Mouse (Mus musculus) ES-E14 (cell line): ENCODE results near the gene Clec16a. TPM values are rescaled to one million over a fixed set of nuclear protein-coding genes. Genes with fewer than 3 reads are reported as not detected.

Source experiments
- DNase-seq: peaks from one replicate; pipeline ENCODE4 v3.0.0-alpha.2; 2013; ENCODE audit warnings: low read depth, low spot score
- H3K27ac ChIP-seq: 2 replicates; pipeline ENCODE4 v1.5.1; 2012; ENCODE audit warnings: low read depth, mild to moderate bottlenecking, low read length, moderate library complexity, mixed read lengths; ENCODE audit not compliant: poor library complexity, insufficient read depth, severe bottlenecking
- H3K36me3 ChIP-seq: 2 replicates; pipeline ENCODE4 v1.6.1; 2012; ENCODE audit warnings: mild to moderate bottlenecking, low read length, moderate library complexity, mixed read lengths; ENCODE audit not compliant: control insufficient read depth, poor library complexity, insufficient read depth, severe bottlenecking
- H3K4me1 ChIP-seq, 2 experiments: fragments of 150-350 bp in 1 of 2; sonication (generic) in 1 of 2; 2 replicates each; pipeline ENCODE4 v1.6.1; 2012; ENCODE audit warnings: low read length in 2 of 2, mild to moderate bottlenecking in 1 of 2, mixed read lengths in 1 of 2; ENCODE audit not compliant: control insufficient read depth in 2 of 2, insufficient read depth in 2 of 2, poor library complexity in 1 of 2
- H3K4me3 ChIP-seq, 2 experiments: fragments of 150-350 bp in 1 of 2; sonication (generic) in 1 of 2; 2 replicates each; pipeline ENCODE4 v1.5.1; 2012; ENCODE audit warnings: low read length in 2 of 2, low read depth in 1 of 2, mild to moderate bottlenecking in 1 of 2, mixed read lengths in 1 of 2; ENCODE audit not compliant: insufficient read depth in 1 of 2, poor library complexity in 1 of 2, severe bottlenecking in 1 of 2
- H3K9ac ChIP-seq: 2 replicates; pipeline ENCODE4 v1.6.1; 2012; ENCODE audit warnings: low read depth, mild to moderate bottlenecking, low read length, mixed read lengths; ENCODE audit not compliant: poor library complexity, insufficient read depth, severe bottlenecking
- H3K9me3 ChIP-seq: fragments of 150-350 bp; sonication (generic); 2 replicates; pipeline ENCODE4 v1.6.1; 2012; ENCODE audit warnings: low read depth, mild to moderate bottlenecking, low read length; ENCODE audit not compliant: control insufficient read depth, insufficient read depth
- CHD2 ChIP-seq: IDR thresholded peaks from 2 replicates; pipeline ENCODE4 v1.6.1; 2014; ENCODE audit warnings: mild to moderate bottlenecking, low read depth, low read length, inconsistent platforms
- HCFC1 ChIP-seq: IDR thresholded peaks from 2 replicates; pipeline ENCODE4 v1.6.1; 2012; ENCODE audit warnings: low read length, inconsistent platforms, borderline replicate concordance; ENCODE audit not compliant: insufficient read depth
- MAFK ChIP-seq: IDR thresholded peaks from 2 replicates; pipeline ENCODE4 v1.6.1; 2014; ENCODE audit warnings: mild to moderate bottlenecking, low read depth, low read length, inconsistent platforms; ENCODE audit not compliant: insufficient read depth
- ZC3H11A ChIP-seq: IDR thresholded peaks from 2 replicates; pipeline ENCODE4 v1.6.1; 2012; ENCODE audit warnings: low read depth, mild to moderate bottlenecking, inconsistent platforms, low read length, borderline replicate concordance
- ZNF384 ChIP-seq: IDR thresholded peaks from 2 replicates; pipeline ENCODE4 v1.6.1; 2012; ENCODE audit warnings: low read depth, low read length, inconsistent platforms
- in situ Hi-C, 2 experiments: fragments of 600-800 bp; cut with MboI; formaldehyde crosslinking; loops; one replicate each; pipeline ENCODE4 v1.15.1; 2025; ENCODE audit warnings: low sequenced_read_pairs in 2 of 2, inconsistent platforms in 1 of 2; ENCODE audit not compliant: unreplicated experiment in 2 of 2
- total RNA-seq: library from RNA; depleted of rRNA; stranded (reverse); fragments of 300-350 nt; gene quantifications from 2 replicates; pipeline ENCODE4 v1.2.3, GENCODE M21; 2012

The Clec16a gene
- total RNA-seq, 1 experiment, result 14.6 TPM

DNA sequence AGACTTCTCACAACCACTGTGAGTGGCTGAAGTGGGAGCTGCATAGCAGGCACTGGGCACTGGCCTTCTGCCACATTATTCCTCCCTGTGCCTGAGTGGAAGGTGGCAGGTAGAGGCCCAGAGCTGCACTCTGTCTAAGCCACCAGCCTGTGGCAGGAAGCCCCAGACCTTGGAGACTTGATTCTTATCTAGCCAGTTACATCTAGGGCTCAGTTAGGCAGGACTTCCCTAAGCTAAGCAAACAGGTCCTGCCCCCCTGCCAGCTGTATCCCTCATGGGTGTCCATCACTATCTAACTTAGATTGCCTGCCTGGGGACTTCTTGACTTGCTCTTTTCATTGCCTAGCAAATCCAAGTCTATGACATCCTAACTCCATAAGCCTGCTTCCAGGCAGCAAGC lies 127.4 kb downstream of the Clec16a start:
- H3K36me3 ChIP-seq, result no peaks in the 10 kb centered on the region
- peaks cover 2 to 3% of the 10 kb centered on the region in 2 experiments; a peak in 1 of 4 replicates for H3K4me1 ChIP-seq
- no peaks in the 10 kb centered on the region for H3K9me3 ChIP-seq
- in situ Hi-C loops, result no loop called here
- H3K4me3 ChIP-seq, result no peak overlapping the region
- no peak overlapping the region for H3K9ac ChIP-seq
- TF ChIP-seq MAFK (no peak), ZNF384 (no peak), ZC3H11A (no peak), HCFC1 (no peak), CHD2 (no peak)
- DNase-seq, result no peak
- no peak overlapping the region for H3K27ac ChIP-seq

GRCm38 (mm10) chr16:10674020-10674419 lies 128.9 kb downstream of the Clec16a start:
- no peak overlapping the region for H3K9ac ChIP-seq
- no peak overlapping the region for H3K4me3 ChIP-seq
- TF ChIP-seq HCFC1 (no peak), CHD2 (no peak), ZC3H11A (no peak), ZNF384 (no peak), MAFK (no peak)
- no peaks in the 10 kb centered on the region for H3K36me3 ChIP-seq
- no peaks in the 10 kb centered on the region for H3K9me3 ChIP-seq
- no peak for DNase-seq
- H3K4me1 ChIP-seq, result 0 out of 4 replicates have a peak, but pooled peaks cover 0 to 2% of the 10 kb centered on the region in 2 experiments
- in situ Hi-C loops, result no loop called here
- no peak overlapping the region for H3K27ac ChIP-seq

DNA sequence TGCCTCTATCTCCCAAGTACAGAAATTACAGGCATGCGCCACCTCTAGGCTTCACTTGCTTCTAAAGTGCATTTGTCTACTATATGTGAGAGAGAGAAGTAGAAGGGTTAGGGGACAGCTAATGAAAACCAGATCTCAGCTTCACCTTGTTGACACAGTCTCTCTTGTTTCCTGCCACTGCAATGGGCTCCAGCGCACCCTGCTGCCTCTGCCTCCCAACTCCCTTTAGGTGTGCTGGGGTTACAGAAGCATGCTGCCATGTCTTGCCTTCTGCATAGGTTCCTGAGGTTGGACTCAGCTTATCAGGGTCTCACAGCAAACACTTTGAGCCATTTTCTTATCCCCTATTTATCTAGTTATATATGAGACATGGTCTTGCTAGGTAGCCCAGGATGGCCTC lies 129.8 kb downstream of the Clec16a start:
- H3K36me3 ChIP-seq, result no peaks in the 10 kb centered on the region
- H3K4me1 ChIP-seq, result no peaks in the 10 kb centered on the region
- H3K9ac ChIP-seq, result no peak overlapping the region
- no peaks in the 10 kb centered on the region for H3K9me3 ChIP-seq
- TF ChIP-seq MAFK (no peak), HCFC1 (no peak), CHD2 (no peak), ZNF384 (no peak), ZC3H11A (no peak)
- H3K4me3 ChIP-seq, result no peak overlapping the region
- no peak for DNase-seq
- no peak overlapping the region for H3K27ac ChIP-seq
- in situ Hi-C loops, result no loop called here

GRCm38 (mm10) chr16:10675612-10676011 lies 130.5 kb downstream of the Clec16a start:
- H3K27ac ChIP-seq, result no peak overlapping the region

GRCm38 (mm10) chr16:10676461-10677066 lies 131.4 kb downstream of the Clec16a start:
- H3K9ac ChIP-seq, result no peak overlapping the region
- no peak overlapping the region for H3K4me3 ChIP-seq
- no peaks in the 10 kb centered on the region for H3K36me3 ChIP-seq
- DNase-seq, result no peak
- TF ChIP-seq ZC3H11A, result no peak
- TF ChIP-seq HCFC1, result no peak
- TF ChIP-seq ZNF384, result no peak
- no peak for TF ChIP-seq CHD2
- no peak for TF ChIP-seq MAFK
- H3K9me3 ChIP-seq, result no peaks in the 10 kb centered on the region
- in situ Hi-C loops, result no loop called here
- H3K27ac ChIP-seq, result no peak overlapping the region
- H3K4me1 ChIP-seq, result no peaks in the 10 kb centered on the region

More at GRCm38 (mm10) chr16:10675612-10676011, 130.5 kb downstream of the Clec16a start:
- DNase-seq, result no peak
- Histone ChIP-seq H3K4me3 (no peak overlapping the region), H3K36me3 (no peaks in the 10 kb centered on the region), H3K9me3 (no peaks in the 10 kb centered on the region), H3K4me1 (no peaks in the 10 kb centered on the region), H3K9ac (no peak overlapping the region)
- TF ChIP-seq MAFK (no peak), ZC3H11A (no peak), CHD2 (no peak), HCFC1 (no peak), ZNF384 (no peak)
- in situ Hi-C loops, result no loop called here
